Mouse (Mus musculus) C2C12 (cell line): ENCODE data around the gene Tom1l2. TPM values are rescaled to one million over a fixed set of nuclear protein-coding genes. Genes with fewer than 3 reads are reported as not detected.

ENCODE experiments used
- H3K27me3 ChIP-seq: one replicate; pipeline ENCODE4 v1.6.1; 2011; ENCODE audit not compliant: control insufficient read depth, insufficient read depth, insufficient read length
- H3K36me3 ChIP-seq: one replicate; pipeline ENCODE4 v1.6.1; 2011; ENCODE audit not compliant: control insufficient read depth, insufficient read depth
- H3K4me3 ChIP-seq: one replicate; pipeline ENCODE4 v1.5.1; 2011; ENCODE audit warnings: mild to moderate bottlenecking, control low read depth; ENCODE audit not compliant: poor library complexity, insufficient read depth, severe bottlenecking
- H3K79me2 ChIP-seq: one replicate; pipeline ENCODE4 v1.6.1; 2011; ENCODE audit not compliant: control insufficient read depth, insufficient read depth
- H3K79me3 ChIP-seq: one replicate; pipeline ENCODE4 v1.6.1; 2011; ENCODE audit warnings: low read depth, control low read depth
- H3ac ChIP-seq: one replicate; pipeline ENCODE3; 2011; ENCODE audit warnings: low read depth; ENCODE audit not compliant: control insufficient read depth, insufficient read length
- CEBPB ChIP-seq: IDR thresholded peaks from one replicate; pipeline ENCODE4 v1.6.1; 2011; ENCODE audit warnings: low read depth, mild to moderate bottlenecking, control low read depth, moderate library complexity
- CTCF ChIP-seq: IDR thresholded peaks from one replicate; pipeline ENCODE4 v1.5.1; 2011; ENCODE audit not compliant: control insufficient read depth, insufficient read depth, insufficient read length
- FOSL1 ChIP-seq: IDR thresholded peaks from one replicate; pipeline ENCODE4 v1.8.0; 2011; ENCODE audit warnings: mild to moderate bottlenecking, low read length; ENCODE audit not compliant: poor library complexity, insufficient read depth, severe bottlenecking
- MAX ChIP-seq: IDR thresholded peaks from one replicate; pipeline ENCODE4 v1.6.1; 2011; ENCODE audit warnings: mild to moderate bottlenecking, control low read depth
- MYOD1 ChIP-seq: IDR thresholded peaks from one replicate; pipeline ENCODE4 v1.6.1; 2011; ENCODE audit warnings: low read depth; ENCODE audit not compliant: control insufficient read depth, insufficient read length
- MYOG ChIP-seq: IDR thresholded peaks from one replicate; pipeline ENCODE4 v1.6.1; 2011; ENCODE audit not compliant: control insufficient read depth, insufficient read length; ENCODE audit errors: extremely low read depth
- USF1 ChIP-seq: IDR thresholded peaks from one replicate; pipeline ENCODE4 v1.6.1; 2011; ENCODE audit warnings: low read depth, mild to moderate bottlenecking, control low read depth, moderate library complexity
- polyA plus RNA-seq: library from polyadenylated mRNA; unstranded; fragments of >200 nt; fragmentation: generic; extraction: Trizol; gene quantifications from one replicate; pipeline ENCODE4 v1.2.1, GENCODE M21; 2012; ENCODE audit warnings: missing spikeins

Tom1l2 gene
- polyA plus RNA-seq, 1 experiment = 17.1 TPM

GRCm38 (mm10) chr11:60279483-60279882, 73.2 kb downstream of the Tom1l2 start:
- H3K27me3 ChIP-seq = no peaks in the 10 kb centered on the region
- no peak overlapping the region for H3ac ChIP-seq
- H3K79me2 ChIP-seq = no peaks in the 10 kb centered on the region
- TF ChIP-seq MAX (no peak), CTCF (no peak), CEBPB (no peak), MYOG (no peak), MYOD1 (no peak), FOSL1 (no peak), USF1 (no peak)
- H3K4me3 ChIP-seq = no peak overlapping the region
- H3K79me3 ChIP-seq = no peaks in the 10 kb centered on the region
- H3K36me3 ChIP-seq = peaks cover 13% of the 10 kb centered on the region

- H3K79me3 ChIP-seq = no peaks in the 10 kb centered on the region
- H3K4me3 ChIP-seq = no peak overlapping the region
- H3ac ChIP-seq = no peak overlapping the region
- TF ChIP-seq MYOG = no peak
- no peak for TF ChIP-seq FOSL1
- TF ChIP-seq MAX = no peak
- peaks cover 16% of the 10 kb centered on the region for H3K36me3 ChIP-seq
- no peaks in the 10 kb centered on the region for H3K79me2 ChIP-seq
- H3K27me3 ChIP-seq = no peaks in the 10 kb centered on the region
Observed at GRCm38 (mm10) chr11:60277771-60278170, 74.9 kb downstream of the Tom1l2 start.

- no peak for TF ChIP-seq CTCF
- TF ChIP-seq CEBPB = no peak
- TF ChIP-seq FOSL1 = no peak
- no peak for TF ChIP-seq MYOD1
- no peak for TF ChIP-seq USF1
- TF ChIP-seq MYOG = no peak
- no peak for TF ChIP-seq MAX
- H3K79me2 ChIP-seq = no peaks in the 10 kb centered on the region
Observed at GRCm38 (mm10) chr11:60277164-60277740, 75.5 kb downstream of the Tom1l2 start.

GRCm38 (mm10) chr11:60276408-60277093, 76.2 kb downstream of the Tom1l2 start:
- H3K27me3 ChIP-seq = no peaks in the 10 kb centered on the region
- peaks cover 16% of the 10 kb centered on the region for H3K36me3 ChIP-seq
- no peaks in the 10 kb centered on the region for H3K79me3 ChIP-seq
- no peak overlapping the region for H3K4me3 ChIP-seq
- H3ac ChIP-seq = no peak overlapping the region
- TF ChIP-seq MYOD1 = no peak
- no peak for TF ChIP-seq CTCF
- no peak for TF ChIP-seq MYOG
- TF ChIP-seq USF1 = no peak
- no peak for TF ChIP-seq CEBPB
- no peak for TF ChIP-seq FOSL1
- TF ChIP-seq MAX = no peak
- no peaks in the 10 kb centered on the region for H3K79me2 ChIP-seq

More at GRCm38 (mm10) chr11:60277164-60277740, 75.5 kb downstream of the Tom1l2 start:
- Histone ChIP-seq H3K79me3 (no peaks in the 10 kb centered on the region), H3K27me3 (no peaks in the 10 kb centered on the region), H3ac (no peak overlapping the region), H3K4me3 (no peak overlapping the region), H3K36me3 (peaks cover 16% of the 10 kb centered on the region)

- Histone ChIP-seq H3K79me2 (no peaks in the 10 kb centered on the region), H3K27me3 (no peaks in the 10 kb centered on the region), H3ac (no peak overlapping the region), H3K79me3 (no peaks in the 10 kb centered on the region), H3K4me3 (no peak overlapping the region), H3K36me3 (peaks cover 16% of the 10 kb centered on the region)
- TF ChIP-seq FOSL1 (no peak), USF1 (no peak), MYOG (no peak), MAX (peak; percentile 25)
Observed at GRCm38 (mm10) chr11:60273273-60273805, 79.4 kb downstream of the Tom1l2 start.

GRCm38 (mm10) chr11:60268563-60268962, 84.1 kb downstream of the Tom1l2 start:
- H3K4me3 ChIP-seq = no peak overlapping the region
- no peaks in the 10 kb centered on the region for H3K79me2 ChIP-seq
- H3K27me3 ChIP-seq = no peaks in the 10 kb centered on the region
- H3K36me3 ChIP-seq = peaks cover 3% of the 10 kb centered on the region
- H3K79me3 ChIP-seq = no peaks in the 10 kb centered on the region
- TF ChIP-seq USF1 (no peak), MYOD1 (no peak), CEBPB (no peak)
- no peak overlapping the region for H3ac ChIP-seq
